Mouse (Mus musculus) 3134 (cell line): ENCODE results near the gene 9930104L06Rik.
"Not testable (repeated sequence)": the region's sequence is repeated elsewhere in the genome, so short reads cannot be mapped to it uniquely, and the experiment has no call there.

Experiments used
- DNase-seq: peaks from one replicate; pipeline ENCODE4 v3.0.0-alpha.2; 2011; ENCODE audit warnings: low spot score; ENCODE audit not compliant: insufficient read length; ENCODE audit errors: extremely low read depth

Gene 9930104L06Rik

GRCm38 (mm10) chr4:124936613-124937471 lies at the start of gene 9930104L06Rik:
TSS of gene 9930104L06Rik (plus strand) at chr4:124937048.
- DNase-seq, result peak; percentile 82

- no peak for DNase-seq
These were observed 48.1 kb upstream of the 9930104L06Rik start for GRCm38 (mm10) chr4:124888702-124889101.

GRCm38 (mm10) chr4:124889935-124890334 lies 46.9 kb upstream of the 9930104L06Rik start:
- DNase-seq, result no peak

GRCm38 (mm10) chr4:124890831-124891230 lies 46.0 kb upstream of the 9930104L06Rik start:
- no peak for DNase-seq

- DNase-seq, result no peak
These were observed 43.1 kb upstream of the 9930104L06Rik start for GRCm38 (mm10) chr4:124893769-124894168.

GRCm38 (mm10) chr4:124894508-124895428 lies 42.1 kb upstream of the 9930104L06Rik start:
- no peak for DNase-seq

GRCm38 (mm10) chr4:124898428-124898827 lies 38.4 kb upstream of the 9930104L06Rik start:
- no peak for DNase-seq

GRCm38 (mm10) chr4:124899906-124900305 lies 36.9 kb upstream of the 9930104L06Rik start:
- no peak for DNase-seq

GRCm38 (mm10) chr4:124905417-124905816 lies 31.4 kb upstream of the 9930104L06Rik start:
- no peak for DNase-seq

- DNase-seq, result no peak
These were observed 30.7 kb upstream of the 9930104L06Rik start for GRCm38 (mm10) chr4:124905971-124906822.

- no peak for DNase-seq
These were observed 8.7 kb upstream of the 9930104L06Rik start for GRCm38 (mm10) chr4:124928102-124928501.

- not testable (repeated sequence) for DNase-seq
These were observed 2.4 kb downstream of the 9930104L06Rik start, which contains the start of gene Cdca8 for GRCm38 (mm10) chr4:124939211-124939610. TSS of gene Cdca8 (minus strand) at chr4:124939311.

- peak; percentile 20 for DNase-seq
These were observed 6.2 kb downstream of the 9930104L06Rik start for GRCm38 (mm10) chr4:124943022-124943421.

- no peak for DNase-seq
These were observed 6.9 kb downstream of the 9930104L06Rik start for GRCm38 (mm10) chr4:124943781-124944180.

GRCm38 (mm10) chr4:124944961-124945360 lies 8.1 kb downstream of the 9930104L06Rik start:
- no peak for DNase-seq

- no peak for DNase-seq
These were observed 12.6 kb downstream of the 9930104L06Rik start for GRCm38 (mm10) chr4:124949488-124949887.

- DNase-seq, result no peak
These were observed 13.6 kb downstream of the 9930104L06Rik start for GRCm38 (mm10) chr4:124950181-124951035.

GRCm38 (mm10) chr4:124951036-124951433 lies 14.2 kb downstream of the 9930104L06Rik start:
- DNase-seq, result no peak

GRCm38 (mm10) chr4:124953546-124953945 lies 16.7 kb downstream of the 9930104L06Rik start:
- no peak for DNase-seq
